Mouse (Mus musculus) intestine, embryonic 16.5 days (tissue): ENCODE data around the gene Rab3a. TPM values are rescaled to one million over a fixed set of nuclear protein-coding genes. Genes with fewer than 3 reads are reported as not detected.
A peak's percentile ranks its signal among the peaks of the same experiment; 100 is the strongest.

Experiments
- ATAC-seq: fragments of 200-750 bp; cut with Nextera tagmentation; 2 replicates; pipeline ENCODE4 v1.8.0; 2017; ENCODE audit warnings: moderate TSS enrichment, moderate library complexity
- H3K27ac ChIP-seq: fragments of 300-500 bp; sonication (generic); 2 replicates; pipeline ENCODE4 v1.5.1; 2014; ENCODE audit warnings: mild to moderate bottlenecking, low read length
- H3K27me3 ChIP-seq: fragments of 300-500 bp; sonication (generic); replicated peaks from 2 replicates; pipeline ENCODE4 v1.6.1; 2014; ENCODE audit warnings: low read length, control low read depth, mixed read lengths; ENCODE audit not compliant: control insufficient read depth, insufficient read depth
- H3K36me3 ChIP-seq: fragments of 300-500 bp; sonication (generic); 2 replicates; pipeline ENCODE4 v1.6.1; 2014; ENCODE audit warnings: low read length, control low read depth; ENCODE audit not compliant: control insufficient read depth, insufficient read depth
- H3K4me1 ChIP-seq: fragments of 300-500 bp; sonication (generic); 2 replicates; pipeline ENCODE4 v1.6.1; 2014; ENCODE audit warnings: low read length, control low read depth, mixed read lengths; ENCODE audit not compliant: control insufficient read depth, insufficient read depth
- H3K4me2 ChIP-seq: fragments of 300-500 bp; sonication (generic); 2 replicates; pipeline ENCODE4 v1.6.1; 2014; ENCODE audit warnings: low read depth, low read length, control low read depth
- H3K4me3 ChIP-seq: fragments of 300-500 bp; sonication (generic); 2 replicates; pipeline ENCODE4 v1.5.1; 2014; ENCODE audit warnings: mild to moderate bottlenecking, low read length
- H3K9ac ChIP-seq: fragments of 300-500 bp; sonication (generic); 2 replicates; pipeline ENCODE4 v1.6.1; 2014; ENCODE audit warnings: low read depth, low read length
- H3K9me3 ChIP-seq: fragments of 300-500 bp; sonication (generic); 2 replicates; pipeline ENCODE4 v1.6.1; 2016; ENCODE audit warnings: low read length, control low read depth; ENCODE audit not compliant: control insufficient read depth
- WGBS: fragments of 180-500 bp; shearing (Covaris S2); extraction: QIAGEN DNeasy Blood & Tissue Kit; methylation state at CpG from one replicate; pipeline ENCODE4 v1.1.7; 2014; 5-methylcytosine and 5-hydroxymethylcytosine counted together
- polyA plus RNA-seq: library from polyadenylated mRNA; unstranded; fragments of >200 nt; fragmentation: Nextera tagmentation; extraction: Ambion mirVana; gene quantifications from 2 replicates; pipeline ENCODE4 v1.2.1, GENCODE M21; 2015

Gene Rab3a
- polyA plus RNA-seq, 1 experiment from 2014 or later, result 25.6 TPM

- Histone ChIP-seq H3K27ac (peak overlapping the region; percentile 71), H3K4me2 (peak overlapping the region; percentile 95), H3K36me3 (peaks cover 24% of the 10 kb centered on the region), H3K9me3 (no peaks in the 10 kb centered on the region), H3K27me3 (no peaks in the 10 kb centered on the region), H3K4me1 (peaks cover 50% of the 10 kb centered on the region), H3K9ac (peak overlapping the region; percentile 99), H3K4me3 (peak overlapping the region; percentile 76)
- ATAC-seq, result no peak
- 2% methylated on average over 34 of the region's 34 CpGs for WGBS
Measured at GRCm38 (mm10) chr8:70775851-70776495, 21.5 kb downstream of the Rab3a start.

- Histone ChIP-seq H3K9me3 (no peaks in the 10 kb centered on the region), H3K4me2 (peak within 1 kb of the TSS; percentile 95), H3K4me1 (peaks cover 48% of the 10 kb centered on the region), H3K4me3 (peak within 1 kb of the TSS; percentile 76), H3K27me3 (no peaks in the 10 kb centered on the region), H3K36me3 (peaks cover 21% of the 10 kb centered on the region), H3K9ac (peak within 1 kb of the TSS; percentile 99), H3K27ac (peak within 1 kb of the TSS; percentile 100)
- ATAC-seq, result peak; percentile 92
- WGBS, result under 1% methylated on average over 94 of the region's 94 CpGs
Measured at GRCm38 (mm10) chr8:70776496-70777444, 22.3 kb downstream of the Rab3a start, which contains the start of gene Pik3r2. TSS of gene Pik3r2 (minus strand) at chr8:70776713.

GRCm38 (mm10) chr8:70780093-70780492 lies 25.6 kb downstream of the Rab3a start:
- Histone ChIP-seq H3K9me3 (no peaks in the 10 kb centered on the region), H3K4me3 (no peak overlapping the region), H3K27ac (no peak overlapping the region), H3K27me3 (no peaks in the 10 kb centered on the region), H3K36me3 (peaks cover 30% of the 10 kb centered on the region), H3K4me1 (peaks cover 18% of the 10 kb centered on the region), H3K9ac (peak overlapping the region; percentile 29; the same call in 1 of the 2 replicates), H3K4me2 (no peak overlapping the region)
- ATAC-seq, result no peak
- 70% methylated on average over 11 of the region's 11 CpGs for WGBS

GRCm38 (mm10) chr8:70786291-70787050 lies 32.0 kb downstream of the Rab3a start:
- Histone ChIP-seq H3K9me3 (no peaks in the 10 kb centered on the region), H3K4me1 (peaks cover 25% of the 10 kb centered on the region), H3K9ac (no peak overlapping the region), H3K4me2 (no peak overlapping the region), H3K27ac (no peak overlapping the region), H3K36me3 (peaks cover 30% of the 10 kb centered on the region), H3K4me3 (no peak overlapping the region), H3K27me3 (no peaks in the 10 kb centered on the region)
- WGBS, result 88% methylated on average over 25 of the region's 25 CpGs
- ATAC-seq, result no peak

GRCm38 (mm10) chr8:70787051-70787445 lies 32.6 kb downstream of the Rab3a start:
- peaks cover 29% of the 10 kb centered on the region for H3K36me3 ChIP-seq
- no peak overlapping the region for H3K4me3 ChIP-seq
- H3K9ac ChIP-seq, result no peak overlapping the region
- H3K27ac ChIP-seq, result no peak overlapping the region
- H3K4me2 ChIP-seq, result no peak overlapping the region; the same call in 1 of the 2 replicates
- WGBS, result 87% methylated on average over 3 of the region's 3 CpGs
- no peak for ATAC-seq
- peaks cover 30% of the 10 kb centered on the region for H3K4me1 ChIP-seq
- no peaks in the 10 kb centered on the region for H3K9me3 ChIP-seq
- H3K27me3 ChIP-seq, result no peaks in the 10 kb centered on the region

- Histone ChIP-seq H3K36me3 (peaks cover 28% of the 10 kb centered on the region), H3K4me2 (peak overlapping the region; percentile 39), H3K27ac (no peak overlapping the region), H3K27me3 (no peaks in the 10 kb centered on the region), H3K9me3 (no peaks in the 10 kb centered on the region), H3K9ac (0 out of 2 replicates have a peak overlapping the region, but pooled peaks have one; percentile 14), H3K4me3 (peak overlapping the region; percentile 31), H3K4me1 (peaks cover 36% of the 10 kb centered on the region)
- ATAC-seq, result peak; percentile 21
- WGBS, result 29% methylated on average over 30 of the region's 30 CpGs
Measured at GRCm38 (mm10) chr8:70787941-70788667, 33.6 kb downstream of the Rab3a start.

GRCm38 (mm10) chr8:70789046-70789445 lies 34.6 kb downstream of the Rab3a start:
- Histone ChIP-seq H3K9me3 (no peaks in the 10 kb centered on the region), H3K9ac (0 out of 2 replicates have a peak overlapping the region, but pooled peaks have one; percentile 19)
- WGBS, result 86% methylated on average over 10 of the region's 10 CpGs

GRCm38 (mm10) chr8:70790846-70791245 lies 36.4 kb downstream of the Rab3a start:
- Histone ChIP-seq H3K4me1 (peaks cover 55% of the 10 kb centered on the region), H3K27me3 (no peaks in the 10 kb centered on the region), H3K36me3 (peaks cover 14% of the 10 kb centered on the region), H3K27ac (peak overlapping the region; percentile 4; the same call in 1 of the 2 replicates), H3K9ac (peak overlapping the region; percentile 91), H3K4me2 (peak overlapping the region; percentile 75), H3K9me3 (no peaks in the 10 kb centered on the region), H3K4me3 (0 out of 2 replicates have a peak overlapping the region, but pooled peaks have one; percentile 11)
- WGBS, result 53% methylated on average over 8 of the region's 8 CpGs
- no peak for ATAC-seq

More at GRCm38 (mm10) chr8:70789046-70789445, 34.6 kb downstream of the Rab3a start:
- Histone ChIP-seq H3K4me3 (no peak overlapping the region), H3K4me1 (peaks cover 44% of the 10 kb centered on the region), H3K27me3 (no peaks in the 10 kb centered on the region), H3K27ac (no peak overlapping the region), H3K36me3 (peaks cover 23% of the 10 kb centered on the region), H3K4me2 (no peak overlapping the region)
- no peak for ATAC-seq
